Mouse (Mus musculus) retina, adult 2 months (tissue): ENCODE results near the gene 1110032A03Rik.

Source experiments
- DNase-seq: peaks from one replicate; pipeline ENCODE4 v3.0.0-alpha.2; 2012; ENCODE audit warnings: low read depth, low spot score

1110032A03Rik gene

DNA sequence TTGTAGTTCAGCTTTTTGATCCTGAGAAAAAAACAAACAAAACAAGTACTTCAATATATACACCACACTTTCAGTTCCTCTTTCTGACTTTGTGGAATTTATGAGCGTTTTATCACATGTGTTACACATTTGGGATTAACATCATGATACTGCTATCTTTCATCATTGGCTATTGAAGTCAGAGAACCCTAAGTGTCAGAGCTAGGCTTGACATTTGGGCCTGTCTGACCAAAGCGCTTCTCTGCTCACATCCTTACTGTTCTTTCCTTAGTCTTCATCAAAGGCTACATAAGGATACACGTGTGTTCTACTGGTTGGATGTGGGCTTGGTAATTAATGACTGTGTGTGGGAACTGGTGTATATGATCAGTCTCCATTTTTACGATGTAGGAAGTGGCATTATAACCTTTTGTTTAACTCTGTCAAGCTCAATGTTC lies 1.3 kb downstream of the 1110032A03Rik start:
- no peak for DNase-seq

DNA sequence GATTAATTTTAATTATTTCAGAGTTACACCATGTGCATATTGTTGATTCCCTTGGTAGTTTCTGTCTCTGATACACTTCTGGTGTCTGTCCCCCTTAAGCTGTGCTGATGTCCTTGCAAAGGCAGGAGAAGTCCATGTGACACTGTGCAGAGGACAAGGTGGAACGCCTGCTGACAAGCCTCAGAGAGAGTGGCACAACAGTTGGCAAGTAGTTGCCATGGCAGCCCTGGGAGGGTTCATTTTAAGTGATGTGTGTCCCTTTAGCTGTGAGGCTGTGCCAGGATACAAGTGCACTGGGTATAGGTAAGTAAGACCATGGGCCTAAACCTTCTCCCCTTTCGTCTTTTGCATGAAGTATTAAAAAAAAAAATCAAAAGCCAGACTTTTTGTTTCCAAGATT lies 5.3 kb downstream of the 1110032A03Rik start:
- DNase-seq: no peak

DNA sequence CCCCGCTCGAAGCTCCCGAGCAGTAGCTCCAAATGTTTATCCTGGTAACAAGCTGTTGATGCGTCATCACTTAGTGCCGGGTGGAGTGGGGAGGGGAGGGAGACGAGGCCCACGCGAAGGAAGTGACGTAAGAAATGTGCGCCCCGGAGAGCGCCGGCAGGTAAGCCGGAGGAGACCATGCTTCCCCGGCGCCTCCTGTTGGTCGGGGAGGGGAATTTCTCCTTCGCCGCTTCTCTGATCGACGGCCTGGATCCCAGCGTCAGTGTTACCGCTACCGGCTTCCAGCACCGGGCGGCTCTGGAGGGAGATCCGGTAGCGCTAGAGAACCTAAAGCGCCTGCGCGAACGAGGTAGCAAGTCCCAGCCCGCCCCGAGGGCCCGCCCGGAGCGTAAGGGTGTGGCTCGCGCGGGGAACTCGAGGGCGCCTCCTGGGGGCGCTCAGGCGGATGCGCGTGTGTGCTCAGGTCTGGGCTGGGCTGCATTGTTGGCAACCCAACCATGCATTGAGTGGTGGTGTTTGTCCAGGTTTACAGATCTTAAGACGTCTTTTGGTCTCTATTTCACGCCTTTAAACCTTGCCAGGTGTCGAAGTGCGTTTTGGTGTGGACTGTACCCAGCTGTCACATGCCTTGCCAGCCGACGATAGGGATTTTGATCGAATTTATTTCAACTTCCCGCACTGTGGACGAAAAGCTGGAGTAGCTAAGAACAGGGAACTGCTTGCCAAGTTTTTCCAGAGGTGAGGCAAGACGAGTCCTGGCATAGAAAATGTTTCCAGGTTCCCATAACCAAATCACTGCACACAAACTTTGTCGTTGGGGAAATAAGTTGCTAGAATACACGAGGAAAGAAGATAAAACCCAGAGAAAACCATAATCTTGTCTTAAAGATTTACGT lies 7.0 kb downstream of the 1110032A03Rik start, which contains the start of gene Fdxacb1:
Gene Fdxacb1, plus strand, starts transcription at position 130 of the 896 bp plus-strand sequence.
- DNase-seq: peak; percentile 100

DNA sequence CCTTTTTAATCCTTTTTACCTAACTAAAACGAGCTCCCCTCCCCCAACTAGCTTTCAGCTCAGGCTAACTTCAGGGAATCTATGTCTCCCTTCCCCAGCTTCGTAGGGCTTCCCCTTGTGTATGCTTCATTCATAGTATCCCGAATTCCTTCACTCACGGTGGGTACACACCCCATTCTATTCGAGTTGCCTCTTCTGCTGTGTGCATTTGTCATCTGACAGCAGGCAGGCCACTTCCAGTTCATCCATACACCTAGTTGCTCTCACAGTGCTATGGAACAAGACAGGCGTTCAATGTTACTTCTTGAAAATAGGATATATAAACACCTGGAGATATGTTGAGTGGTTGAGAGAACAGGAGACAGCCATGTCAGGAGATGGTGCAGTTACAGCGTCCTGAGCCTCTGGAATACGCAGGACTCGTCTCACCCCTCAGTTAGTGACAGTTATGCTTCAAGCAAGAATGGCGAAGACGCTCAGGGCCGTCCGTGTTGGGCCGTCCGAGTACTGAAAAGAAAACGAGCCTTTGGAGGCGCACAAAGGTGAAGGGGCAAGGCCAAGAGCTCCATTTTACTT lies 7.7 kb downstream of the 1110032A03Rik start:
- DNase-seq: no peak

DNA sequence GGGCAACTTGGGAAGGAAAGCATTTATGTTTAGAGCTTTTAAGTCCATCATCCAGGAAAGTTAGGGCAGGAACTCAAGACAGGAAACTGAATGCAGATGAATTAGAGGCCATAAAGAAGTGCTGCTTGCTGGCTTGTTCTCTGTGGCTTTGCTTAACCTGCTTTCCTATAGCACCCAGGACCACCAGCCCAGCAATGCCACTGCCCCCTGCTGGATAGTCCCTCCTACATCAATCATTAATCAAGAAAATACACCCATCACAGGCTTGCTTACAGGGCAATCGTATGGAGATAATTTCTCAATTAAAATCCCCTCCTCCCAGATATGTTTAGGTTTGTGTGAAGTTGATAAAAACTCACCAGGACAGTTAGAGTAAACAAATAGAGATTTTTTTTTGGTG lies 12.0 kb downstream of the 1110032A03Rik start:
- DNase-seq: no peak

DNA sequence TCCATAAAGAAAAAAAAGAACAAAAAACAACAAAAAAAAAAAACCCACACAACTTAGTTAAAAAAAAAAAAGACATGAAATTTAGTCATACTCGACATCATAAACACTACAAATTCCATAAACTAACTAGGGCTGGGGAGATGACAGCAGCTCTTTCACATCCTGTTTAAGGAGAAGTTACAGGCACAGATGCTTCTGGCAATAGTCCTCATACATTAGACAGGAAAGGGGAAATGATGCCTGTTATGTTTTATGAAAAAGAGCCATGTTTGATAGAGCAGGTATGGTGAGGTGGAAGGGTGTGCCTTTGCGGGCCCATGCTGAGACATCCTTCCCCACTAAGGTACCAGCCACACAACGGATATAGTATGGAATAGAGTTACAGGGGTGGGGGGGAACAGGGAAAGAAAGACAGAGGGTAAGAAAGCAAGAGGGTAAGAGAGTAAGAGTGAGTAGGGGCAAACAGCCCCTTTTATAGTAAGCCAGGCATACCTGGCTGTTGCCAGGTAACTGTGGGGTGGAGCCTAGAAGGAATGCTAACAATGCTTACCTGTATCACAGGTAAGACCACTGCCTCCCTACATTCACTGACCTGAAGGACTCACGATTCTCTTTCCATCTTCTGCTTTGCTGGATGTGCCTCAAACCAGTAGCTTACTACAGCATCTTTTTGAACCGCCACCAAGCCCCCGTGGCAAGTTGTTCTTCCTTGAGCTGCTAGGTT lies 13.6 kb downstream of the 1110032A03Rik start:
- no peak for DNase-seq

DNA sequence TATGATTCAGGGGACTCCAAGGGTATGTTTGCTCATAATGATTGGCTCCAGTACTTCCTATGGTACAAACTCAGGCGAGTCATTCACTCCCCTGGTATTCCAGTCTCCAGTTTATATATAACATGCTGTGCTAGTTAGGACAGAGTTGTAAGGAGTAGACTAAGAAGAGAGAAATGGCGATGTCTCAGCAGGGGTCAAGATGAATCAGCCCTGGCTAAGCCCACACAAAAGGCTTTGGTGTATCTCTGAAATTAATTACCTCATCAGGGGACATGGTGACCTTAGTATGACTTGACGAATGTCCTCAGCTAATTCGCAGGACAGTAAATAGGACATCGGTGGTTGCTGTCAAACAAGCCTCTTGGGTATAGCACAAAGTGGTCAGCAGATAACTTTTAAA lies 18.6 kb downstream of the 1110032A03Rik start:
- DNase-seq: no peak

DNA sequence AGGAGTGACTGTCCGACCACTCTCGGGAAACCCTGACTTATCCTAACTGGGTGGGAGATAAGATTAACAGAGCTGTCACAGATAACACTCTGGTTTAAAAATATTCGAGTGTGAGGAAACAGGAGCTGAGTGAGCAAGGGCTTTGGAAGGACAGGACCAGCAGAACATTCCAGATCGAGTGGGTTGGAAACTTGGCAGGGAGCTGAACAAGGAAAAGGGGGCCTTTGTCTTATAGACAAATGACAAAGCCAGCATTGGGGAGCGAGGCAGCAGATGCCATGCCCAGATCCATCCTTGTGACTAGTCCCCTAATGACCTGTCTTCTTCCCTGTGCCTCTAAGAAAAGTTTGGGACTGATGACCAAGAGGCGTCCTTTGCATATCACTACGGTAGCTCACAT lies 21.4 kb downstream of the 1110032A03Rik start:
- no peak for DNase-seq

DNA sequence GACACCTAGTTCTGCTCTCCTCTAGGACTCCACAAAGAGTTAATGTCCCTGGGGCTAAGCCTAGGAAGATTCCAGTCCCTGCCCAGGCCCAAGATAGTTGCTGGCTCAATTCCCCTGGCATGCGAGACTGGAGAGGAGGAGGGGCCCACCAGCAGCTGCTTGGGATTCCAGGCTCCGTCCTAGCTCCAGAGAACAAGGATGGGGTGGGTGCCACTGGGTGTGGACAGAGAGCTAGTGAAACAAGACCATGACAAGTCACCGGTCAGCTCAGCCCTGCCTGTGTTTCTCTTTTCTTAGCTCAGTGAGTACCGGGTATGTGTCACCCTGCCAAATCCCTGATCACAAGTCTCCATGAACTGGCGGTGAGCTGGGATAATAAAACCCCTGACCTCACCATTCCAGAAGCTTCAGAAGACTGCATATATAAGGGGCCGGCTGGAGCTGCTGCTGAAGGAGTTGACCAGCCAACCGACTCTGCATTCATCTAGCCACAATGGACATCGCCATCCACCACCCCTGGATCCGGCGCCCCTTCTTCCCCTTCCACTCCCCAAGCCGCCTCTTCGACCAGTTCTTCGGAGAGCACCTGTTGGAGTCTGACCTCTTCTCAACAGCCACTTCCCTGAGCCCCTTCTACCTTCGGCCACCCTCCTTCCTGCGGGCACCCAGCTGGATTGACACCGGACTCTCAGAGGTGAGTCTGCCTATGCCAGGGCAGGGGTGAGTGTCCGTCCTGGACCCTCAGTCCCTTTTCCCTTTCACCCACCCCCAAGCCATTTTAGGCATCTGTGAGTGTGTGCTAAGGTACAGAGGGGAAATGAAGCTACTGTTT lies 22.3 kb downstream of the 1110032A03Rik start:
- DNase-seq: no peak

DNA sequence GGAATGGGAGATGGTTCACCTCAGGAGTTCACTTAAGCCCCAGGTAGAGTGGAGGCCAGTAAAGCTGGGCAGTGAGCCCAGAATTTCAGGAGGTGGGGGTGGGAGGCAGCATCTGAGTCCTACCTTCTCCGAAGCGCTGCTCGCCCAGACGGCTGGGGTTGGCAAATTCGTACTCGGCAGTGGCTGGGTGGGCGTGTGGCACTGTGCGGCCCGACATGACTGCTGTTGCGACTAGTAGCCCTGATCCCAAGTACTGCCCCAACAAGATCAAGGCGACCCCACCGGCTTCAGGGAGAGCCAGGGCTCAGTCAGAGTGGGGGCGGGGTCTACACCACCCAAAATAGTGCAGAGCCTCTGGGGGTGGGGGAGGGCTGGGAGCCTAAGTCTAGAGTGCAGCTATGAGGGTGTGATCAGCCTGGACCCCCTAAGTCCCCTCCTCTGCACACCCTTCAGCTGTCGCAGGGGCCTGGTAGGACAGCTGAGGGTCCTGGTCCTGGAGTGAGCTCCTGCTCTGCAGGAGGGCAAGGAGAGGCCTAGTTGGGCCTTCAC lies 23.2 kb downstream of the 1110032A03Rik start, which contains the start of gene Hspb2:
Gene Hspb2, minus strand, starts transcription at position 301 of the 549 bp plus-strand sequence.
- DNase-seq: no peak

DNA sequence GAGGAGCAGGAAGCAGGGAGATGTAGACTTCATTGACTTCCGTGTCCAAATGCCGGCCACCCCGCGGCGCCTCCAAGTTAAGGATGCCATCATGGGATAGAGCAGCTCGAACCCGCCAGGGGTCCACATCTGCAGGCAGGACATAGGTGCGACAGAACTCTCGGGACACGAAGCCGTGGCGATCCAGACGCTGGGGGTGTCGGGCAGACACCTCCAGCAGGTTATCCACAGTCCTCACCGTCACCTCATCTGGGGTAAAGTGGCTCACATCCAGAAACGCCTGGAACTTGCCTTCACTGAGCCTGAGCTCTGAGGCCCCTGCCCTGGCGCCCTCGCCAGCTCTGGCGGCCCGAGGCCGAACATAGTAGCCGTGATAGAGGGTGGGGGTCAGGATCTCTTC lies 24.0 kb downstream of the 1110032A03Rik start, which contains the start of gene Cryab:
Gene Cryab, plus strand, starts transcription at position 3 of the 400 bp plus-strand sequence.
- no peak for DNase-seq

DNA sequence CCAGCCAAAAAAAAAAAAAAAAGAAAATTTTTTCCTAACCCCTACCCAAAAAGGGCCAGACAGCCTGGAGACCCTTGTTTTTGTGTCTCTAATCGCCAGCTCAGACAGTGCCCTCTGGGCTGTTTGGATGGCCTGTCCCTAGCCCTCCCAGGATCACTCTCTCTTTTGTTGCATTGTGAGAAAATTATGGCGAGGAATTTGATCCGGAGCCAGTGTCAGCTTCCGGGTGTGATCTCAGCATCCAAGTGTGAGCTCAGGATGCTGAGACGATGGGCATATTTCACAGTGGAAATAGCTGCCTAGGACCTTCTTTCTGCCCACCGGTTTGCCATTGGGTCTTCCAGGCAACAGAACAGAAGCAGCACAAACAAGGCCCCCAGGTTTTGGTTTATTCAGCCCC lies 24.6 kb downstream of the 1110032A03Rik start:
- no peak for DNase-seq

DNA sequence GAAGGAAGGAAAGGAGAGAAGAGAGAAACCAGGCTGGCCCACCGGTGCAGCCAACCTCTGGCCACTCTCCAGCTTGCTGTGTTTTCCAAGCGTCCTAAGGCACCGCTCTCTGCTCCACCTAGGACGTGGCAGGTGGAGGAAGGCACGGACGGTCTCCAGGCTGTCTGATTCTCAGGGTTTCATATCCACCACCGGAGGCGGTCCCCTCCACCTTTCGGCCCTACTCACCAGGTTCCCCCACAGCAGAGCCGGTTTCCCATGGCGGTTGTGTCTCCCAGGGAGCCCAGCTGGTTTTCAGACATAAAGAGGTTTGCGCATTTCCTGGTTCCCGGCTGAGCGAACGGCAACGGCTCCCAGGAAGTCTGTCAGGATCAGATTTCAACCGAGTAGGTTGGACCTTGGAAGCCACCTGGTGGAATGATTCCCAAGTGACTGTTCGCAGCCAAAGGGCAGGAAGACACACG lies 29.1 kb downstream of the 1110032A03Rik start, which contains the start of gene 2310030G06Rik:
Gene 2310030G06Rik, minus strand, starts transcription at position 323 of the 464 bp plus-strand sequence.
- no peak for DNase-seq

DNA sequence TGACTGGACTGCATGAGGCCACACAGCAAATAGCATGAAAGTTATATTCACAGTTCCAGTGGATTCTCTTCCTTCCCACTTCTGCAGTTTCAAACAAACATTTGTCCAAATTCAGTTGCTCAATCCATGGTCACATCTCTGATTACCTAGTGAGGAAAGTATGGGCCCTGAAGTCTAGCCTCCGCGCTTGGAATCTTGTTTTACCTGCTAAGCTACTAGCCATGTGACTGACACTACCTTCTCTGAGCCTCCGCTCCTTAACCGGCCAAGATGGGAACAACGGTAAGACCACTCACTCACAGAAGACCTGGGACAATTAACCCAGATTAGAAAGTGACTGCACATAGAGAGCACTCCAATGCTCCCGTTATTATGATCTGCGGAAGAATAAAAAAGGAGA lies 29.5 kb downstream of the 1110032A03Rik start:
- DNase-seq: no peak

DNA sequence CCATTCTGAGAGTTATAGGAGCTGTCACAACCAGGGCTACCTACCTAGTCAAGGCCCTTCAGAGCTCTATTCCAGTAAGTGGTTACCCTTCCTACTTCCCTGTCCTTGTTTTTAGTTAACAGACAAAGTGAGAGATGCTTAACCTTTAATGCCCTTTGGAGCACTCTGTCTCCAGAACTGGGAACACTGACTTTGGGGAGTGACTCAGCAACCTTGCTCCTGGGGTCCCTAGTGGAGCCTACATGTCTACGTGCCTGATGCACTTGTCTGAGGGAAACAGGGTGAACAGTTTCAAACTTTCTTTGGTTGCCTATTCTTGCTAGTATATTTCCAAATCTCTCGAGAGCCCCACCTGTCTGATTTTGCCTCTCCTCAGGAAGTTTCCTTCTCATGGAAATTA lies 32.6 kb downstream of the 1110032A03Rik start:
- DNase-seq: no peak

DNA sequence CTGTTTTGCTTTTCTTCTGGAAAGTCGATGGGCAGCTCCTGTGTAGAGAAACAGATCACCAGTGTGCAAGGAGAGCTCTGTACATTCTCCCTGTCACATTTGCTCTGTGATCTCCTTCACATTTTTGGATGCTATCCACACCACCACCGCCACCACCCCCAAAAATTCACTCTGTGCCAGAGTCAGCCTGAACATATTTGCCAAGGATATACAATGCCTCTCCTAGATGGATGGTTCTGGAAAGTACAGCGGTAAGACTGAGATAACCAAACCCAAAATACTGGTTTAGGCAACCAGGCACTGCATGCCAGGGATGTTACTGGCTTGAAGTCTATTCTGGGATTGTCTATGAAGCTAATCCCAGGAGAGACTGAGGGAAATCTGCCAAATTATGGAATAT lies 33.1 kb downstream of the 1110032A03Rik start:
- DNase-seq: no peak

DNA sequence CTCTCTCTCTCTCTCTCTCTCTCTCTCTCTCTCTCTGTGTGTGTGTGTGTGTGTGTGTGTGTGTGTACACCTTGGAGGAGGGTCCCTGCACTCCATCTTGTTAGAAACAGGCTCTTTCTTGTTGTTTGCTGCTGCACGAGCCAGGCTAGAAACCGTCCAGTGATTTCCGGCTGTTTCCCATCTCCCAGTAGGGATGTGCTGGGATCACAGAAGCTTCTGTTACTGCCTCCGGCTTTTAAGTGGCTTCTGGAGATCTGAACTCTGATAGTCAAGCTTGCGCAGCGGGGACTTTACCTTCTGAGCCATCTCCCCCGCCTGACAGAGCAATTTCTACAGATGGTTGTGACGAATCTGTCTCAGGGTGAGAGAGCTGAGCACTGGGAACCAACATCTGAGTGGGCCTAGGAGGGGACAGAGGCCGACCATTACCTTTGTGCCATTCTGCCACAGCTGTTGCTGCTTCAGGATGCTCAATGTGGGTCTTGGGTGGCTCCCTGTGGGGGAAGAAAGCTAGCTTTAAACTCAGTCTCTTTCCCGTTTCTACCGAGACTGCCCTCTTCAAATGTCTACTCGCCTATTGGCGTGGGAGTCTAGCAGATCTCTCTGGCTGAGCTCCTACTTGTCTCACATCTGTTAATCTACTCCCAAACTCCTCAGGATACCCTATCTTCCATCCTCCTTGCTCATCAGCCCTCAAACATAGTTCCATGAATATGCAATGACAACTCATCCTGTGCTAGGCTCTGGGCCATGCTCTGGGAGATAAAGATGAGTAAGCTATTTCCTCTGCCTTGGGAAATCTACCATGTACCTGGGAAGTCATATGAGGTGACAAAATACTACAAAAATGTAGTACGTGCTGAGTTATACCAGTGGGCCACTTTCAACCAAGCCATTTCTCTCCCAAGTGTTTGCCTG lies 34.2 kb downstream of the 1110032A03Rik start:
- no peak for DNase-seq

DNA sequence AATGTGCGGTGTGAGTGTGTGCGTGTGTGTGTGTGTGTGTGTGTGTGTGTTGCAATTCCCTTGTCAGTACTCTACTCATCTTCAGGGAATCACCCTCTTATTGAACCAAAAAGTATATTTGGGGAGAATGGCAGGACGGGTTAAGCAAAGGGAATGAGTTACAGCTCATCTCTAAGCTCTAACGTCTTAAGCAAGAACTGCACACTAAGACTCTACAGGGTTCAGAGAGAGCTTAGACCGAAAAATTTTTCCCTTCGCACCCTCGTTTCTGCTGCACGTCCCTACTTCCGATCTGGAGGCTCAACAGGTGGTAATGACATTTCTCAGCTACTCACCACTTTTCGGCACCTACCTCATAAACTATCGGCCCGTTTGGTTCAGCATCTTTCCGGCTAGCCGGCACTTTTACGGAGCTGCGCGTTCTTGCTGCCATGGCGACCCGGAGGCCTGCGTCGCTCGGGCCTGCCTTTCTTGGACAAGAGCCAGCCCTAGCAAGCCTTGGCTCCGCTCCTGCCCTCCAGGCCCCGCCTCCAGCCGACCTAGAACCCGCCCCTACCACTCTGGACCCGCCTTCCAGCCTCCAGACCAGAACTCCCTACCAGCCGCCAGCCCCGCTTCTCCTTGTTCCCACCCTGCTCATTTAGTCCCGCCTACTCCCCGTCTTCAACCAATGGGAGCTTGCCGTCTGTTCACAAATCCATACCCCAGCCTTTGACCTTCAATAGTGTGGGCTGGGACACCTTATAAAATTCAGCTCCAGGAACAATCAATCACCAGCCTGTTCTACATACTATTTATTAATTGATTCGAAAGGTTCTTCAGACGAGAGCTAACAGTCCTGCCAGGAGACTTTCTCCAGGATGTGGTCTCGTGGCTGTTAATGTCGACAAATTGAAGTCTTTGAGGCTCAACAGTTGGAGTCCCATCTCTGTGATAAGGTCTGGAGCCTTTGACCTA lies 36.1 kb downstream of the 1110032A03Rik start, which contains the start of gene Dixdc1:
Gene Dixdc1, minus strand, starts transcription at position 604 of the 957 bp plus-strand sequence.
- DNase-seq: peak; percentile 83
